Mouse (Mus musculus) pancreas, adult 10 weeks (tissue): ENCODE results near the gene Egln2. TPM values are rescaled to one million over a fixed set of nuclear protein-coding genes. Genes with fewer than 3 reads are reported as not detected.

Experiments used
- polyA plus RNA-seq: library from polyadenylated mRNA; stranded (reverse); fragments of 350-450 nt; fragmentation: Illumina TruSeq; extraction: RNeasy Lipid Tissue Mini Kit (QIAGEN cat#74804); gene quantifications from one replicate; pipeline ENCODE4 v1.2.3, GENCODE M21; 2015; ENCODE audit warnings: low read depth, low replicate concordance; ENCODE audit not compliant: insufficient read depth

Gene Egln2
- 21.7 TPM for polyA plus RNA-seq

DNA sequence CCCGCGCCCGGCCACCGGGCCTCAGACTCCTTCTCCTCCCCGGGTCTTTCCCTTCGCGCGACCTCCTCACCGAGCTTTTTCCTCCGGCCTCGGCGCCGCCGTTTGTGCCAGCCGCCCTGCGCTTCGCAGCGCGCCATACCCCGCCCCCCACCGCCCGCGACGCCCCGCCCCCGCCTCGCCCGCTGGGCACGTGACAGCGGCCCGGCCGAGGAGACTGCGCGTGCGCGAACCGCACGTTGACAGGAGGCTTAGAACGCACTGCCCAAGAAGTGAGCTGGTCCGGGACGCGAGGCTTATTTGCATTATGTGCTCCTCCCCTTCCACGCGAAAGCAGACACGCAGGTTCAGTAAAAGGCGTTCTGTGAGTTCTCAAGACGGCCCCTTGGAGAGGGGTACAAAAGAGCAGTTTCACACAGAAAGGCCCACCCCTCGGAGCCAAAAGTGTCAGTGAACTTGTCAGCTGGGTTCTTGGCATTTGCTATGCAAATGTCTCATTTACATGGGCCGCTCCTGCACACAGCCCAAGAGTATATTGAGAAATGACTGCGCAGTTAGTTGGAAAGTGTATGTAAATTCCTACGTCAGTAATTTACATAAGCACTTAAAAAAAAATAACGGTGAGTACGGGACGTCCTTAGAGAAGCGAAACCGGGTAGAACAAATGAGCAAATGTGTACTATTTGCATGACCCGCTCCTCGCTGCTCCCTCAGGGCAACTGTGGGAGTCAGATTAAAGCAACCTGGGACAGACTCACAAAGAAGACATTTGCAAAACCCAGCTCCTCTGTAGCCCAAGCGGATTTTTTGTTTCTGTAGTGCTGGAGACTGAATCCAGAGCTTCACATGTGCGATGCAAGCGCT is at the start of gene Egln2:
Egln2 (minus strand) TSS at position 189 of the 861 bp plus-strand sequence.

DNA sequence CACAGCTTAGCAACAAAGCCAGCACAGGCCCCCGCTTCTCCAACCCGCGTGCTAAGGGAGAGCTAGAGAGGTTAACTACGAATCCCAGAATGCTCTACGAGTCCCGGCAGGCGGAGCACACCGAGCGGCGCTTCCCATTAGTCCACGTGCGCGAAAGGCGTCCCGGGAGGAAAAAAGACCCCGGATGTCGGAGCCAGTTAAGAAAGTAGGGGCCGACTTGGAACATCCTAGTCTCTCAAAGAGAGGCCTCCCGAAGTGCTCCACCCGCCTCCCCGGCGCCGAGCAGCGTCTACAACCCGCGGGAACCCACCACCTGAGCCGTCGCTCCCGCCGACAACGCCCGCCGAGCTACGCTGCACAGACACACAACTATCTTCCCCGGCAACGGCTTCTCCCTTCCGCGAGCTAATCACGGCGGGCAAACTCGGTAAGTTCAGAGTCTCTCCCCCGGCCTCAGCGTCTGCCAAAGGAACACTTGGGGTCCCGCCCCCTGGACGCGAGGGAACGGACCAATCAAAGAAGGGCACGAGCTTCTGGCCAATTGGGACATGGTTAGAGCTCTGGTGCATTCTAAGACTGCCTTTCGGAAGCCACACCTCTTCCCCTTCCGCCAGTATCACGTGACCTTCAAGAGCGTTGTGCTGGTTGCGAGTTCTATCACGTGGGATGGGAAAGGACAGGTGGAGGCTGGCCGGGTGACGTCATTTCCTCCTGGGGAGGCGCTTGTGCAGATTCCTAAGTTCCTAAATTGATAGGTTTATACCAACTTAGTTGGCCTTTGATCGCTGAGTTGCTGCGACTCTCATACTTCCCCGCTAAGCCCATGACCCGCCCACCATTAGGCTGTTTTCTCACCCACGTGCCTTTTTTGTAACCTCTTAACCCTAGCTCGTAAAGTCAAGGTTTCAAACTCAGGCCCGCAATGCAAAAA is 29.3 kb upstream of the Egln2 start, which contains the start of the genes BC024978 and Snrpa:
BC024978 (plus strand) TSS at position 101 of the 931 bp plus-strand sequence.
Snrpa (minus strand) TSS at position 591 of the 931 bp plus-strand sequence.

DNA sequence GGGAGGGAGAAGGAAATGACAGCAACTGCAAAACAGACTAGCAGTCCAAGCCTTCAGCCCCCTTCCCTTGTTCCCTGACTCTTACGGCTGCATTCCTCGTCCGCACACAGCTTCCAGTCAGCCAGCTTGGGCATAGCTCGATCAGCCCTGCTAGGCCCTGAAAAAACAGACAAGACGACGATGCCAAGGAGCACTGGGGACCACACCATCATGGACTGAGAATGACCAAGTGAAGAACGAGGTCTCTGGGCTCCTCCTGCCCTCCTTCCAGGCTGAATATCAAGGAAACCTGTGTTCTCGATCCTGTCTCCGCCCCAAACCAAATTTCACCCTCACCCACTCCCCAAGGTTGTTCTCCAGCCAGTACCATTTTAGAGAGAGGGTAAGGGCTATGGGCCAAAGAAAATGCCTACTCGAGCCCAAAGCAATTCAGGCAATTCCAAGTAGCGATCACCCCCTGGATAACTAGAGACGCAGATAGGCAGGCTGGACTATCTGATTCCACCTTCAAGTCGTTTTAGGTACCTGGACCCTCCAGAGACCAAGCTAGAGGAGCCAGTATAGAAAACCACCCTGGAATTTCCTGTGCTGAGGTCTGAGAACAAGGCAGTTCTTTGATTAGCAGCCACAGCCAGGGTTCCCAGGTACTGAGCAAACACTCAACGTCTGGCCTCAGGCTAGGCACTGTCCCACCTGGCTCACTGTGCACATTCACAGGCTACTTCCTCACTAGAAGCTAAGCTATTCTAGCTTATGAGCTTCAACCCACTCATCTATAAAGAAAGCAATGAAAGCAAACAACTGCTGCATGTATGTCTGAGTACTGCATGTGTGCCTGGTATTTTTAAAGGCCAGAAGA is 14.5 kb upstream of the Egln2 start, which contains the start of the genes Gm21983 and Mia:
Gm21983 (minus strand) TSS at position 250 of the 859 bp plus-strand sequence.
Mia (minus strand) TSS at position 321 of the 859 bp plus-strand sequence.

DNA sequence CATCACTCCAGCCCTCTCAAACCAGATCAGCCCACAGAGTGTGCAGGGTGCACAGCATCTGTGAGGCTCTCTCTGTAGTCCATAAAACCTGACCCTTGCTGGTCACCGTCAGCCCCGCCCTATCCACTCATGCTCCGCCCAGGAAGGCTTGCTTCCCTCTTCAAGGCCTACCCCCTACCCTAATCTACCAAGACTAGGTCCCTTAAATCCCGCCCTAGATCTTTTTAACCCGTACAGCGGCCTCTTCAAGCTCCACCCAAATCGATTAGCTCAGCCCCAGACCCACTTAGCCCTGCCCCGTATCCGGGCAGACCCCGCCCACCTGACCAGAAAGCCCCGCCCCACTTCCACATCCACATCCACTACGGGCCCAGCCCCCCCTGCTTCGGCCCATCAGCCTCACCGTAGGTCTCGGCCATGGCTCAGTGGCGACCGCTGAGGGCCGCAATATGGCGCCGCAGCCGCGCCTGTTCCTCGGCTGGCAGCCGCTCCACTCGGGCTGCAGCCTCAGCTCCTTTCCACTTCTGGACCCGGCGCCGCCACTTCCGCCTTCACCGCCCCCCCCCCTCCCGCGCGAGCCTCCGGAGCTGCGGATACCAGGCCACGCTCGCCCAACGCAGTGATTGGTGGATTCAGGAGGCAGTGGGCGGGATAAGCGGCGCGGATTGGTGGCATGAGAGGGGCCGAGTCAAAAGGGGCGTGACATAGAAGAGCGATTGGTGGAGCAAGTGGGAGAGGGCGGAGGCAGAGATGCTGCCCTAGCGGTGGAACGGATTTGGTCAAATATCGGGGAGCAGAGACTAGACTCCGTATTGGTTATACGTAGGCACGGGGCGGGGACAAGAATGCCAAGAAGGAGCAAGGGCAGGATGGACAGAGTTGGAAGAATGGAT is 12.0 kb upstream of the Egln2 start, which contains the start of gene Rab4b:
Rab4b (minus strand) TSS at position 573 of the 893 bp plus-strand sequence.

DNA sequence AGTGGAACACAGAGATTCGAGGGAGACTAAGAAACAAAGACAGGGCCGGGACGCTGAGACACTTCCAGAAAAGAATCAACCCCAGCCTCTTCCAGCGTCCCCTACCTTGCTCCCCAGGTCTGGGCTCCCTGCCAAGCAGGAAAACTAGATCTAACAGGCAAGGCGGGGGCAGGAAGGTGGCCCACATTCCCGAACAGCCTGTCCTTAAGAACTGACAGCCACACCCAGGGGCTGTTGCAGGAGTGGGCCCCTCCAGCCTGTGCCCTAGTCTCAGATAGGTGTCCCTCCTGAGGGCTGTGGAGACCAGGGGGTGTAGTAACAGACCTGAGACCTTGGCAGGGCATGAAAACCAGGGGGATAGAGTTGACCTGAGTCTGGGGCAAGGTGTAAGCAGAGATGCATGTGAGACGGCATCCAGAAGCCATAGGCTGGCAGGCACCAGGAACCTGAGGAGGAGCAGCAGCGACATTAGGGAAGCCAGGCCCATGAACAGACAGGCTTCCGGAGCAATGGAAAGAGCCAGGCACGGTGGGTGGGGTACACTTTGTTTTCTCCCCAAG is 13.3 kb downstream of the Egln2 start, which contains the start of gene Cyp2t4:
Cyp2t4 (plus strand) TSS at position 510 of the 560 bp plus-strand sequence.

DNA sequence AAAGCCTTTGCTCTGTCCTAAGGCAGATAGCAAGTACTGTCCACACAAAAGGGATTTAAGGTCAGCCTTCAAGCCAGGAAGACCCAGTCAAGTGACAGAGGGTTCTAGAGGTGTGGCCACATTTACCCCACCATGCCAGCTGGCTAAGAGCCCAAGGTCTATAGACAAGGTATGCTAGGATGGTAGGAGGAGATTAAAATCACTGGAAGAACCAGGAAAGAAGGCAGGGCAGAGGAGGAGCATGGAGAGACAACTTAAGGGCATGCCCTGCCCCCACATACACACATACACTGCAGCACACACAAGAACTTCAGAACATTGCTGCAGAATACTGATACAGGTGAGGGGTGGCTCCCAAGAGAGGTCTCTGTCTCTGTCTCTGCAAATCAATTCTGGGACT is 46.9 kb downstream of the Egln2 start, which contains the start of gene Cyp2f2:
Cyp2f2 (plus strand) TSS at position 234 of the 400 bp plus-strand sequence.

Other genes with a start within 250 kb of the Egln2 start
- not detected for gene Cyp2a22, start 227.4 kb downstream of the Egln2 start, polyA plus RNA-seq
- gene Cyp2a12, start 137.7 kb downstream of the Egln2 start, polyA plus RNA-seq: not detected
- gene Cyp2f2, start 46.9 kb downstream of the Egln2 start, polyA plus RNA-seq: 1.2 TPM
- gene Cyp2t4, start 13.1 kb downstream of the Egln2 start, polyA plus RNA-seq: not detected
- 15.1 TPM for gene Rab4b, start 12.1 kb upstream of the Egln2 start, polyA plus RNA-seq
- not detected for gene Gm21983, start 14.3 kb upstream of the Egln2 start, polyA plus RNA-seq
- not detected for gene Mia, start 14.4 kb upstream of the Egln2 start, polyA plus RNA-seq
- gene BC024978, start 29.0 kb upstream of the Egln2 start, polyA plus RNA-seq: 4.9 TPM
- 27.5 TPM for gene Snrpa, start 29.5 kb upstream of the Egln2 start, polyA plus RNA-seq
- gene Itpkc, start 61.9 kb upstream of the Egln2 start, polyA plus RNA-seq: 2.8 TPM
- 10.6 TPM for gene Coq8b, start 66.2 kb upstream of the Egln2 start, polyA plus RNA-seq
- 4.9 TPM for gene Numbl, start 91.6 kb upstream of the Egln2 start, polyA plus RNA-seq
- gene Ltbp4, start 170.9 kb upstream of the Egln2 start, polyA plus RNA-seq: 121 TPM
- 11.7 TPM for gene Shkbp1, start 189.2 kb upstream of the Egln2 start, polyA plus RNA-seq
- gene Gm20479, start 190.6 kb upstream of the Egln2 start, polyA plus RNA-seq: not detected